Mouse (Mus musculus) megakaryocyte, embryonic 14.5 days (primary cell): ENCODE data around the gene Ccdc113.

ENCODE experiments used
- FLI1 ChIP-seq: IDR thresholded peaks from 2 replicates; pipeline ENCODE4 v1.6.1; 2012; ENCODE audit warnings: low read length, inconsistent platforms, mixed read lengths
- GATA1 ChIP-seq: IDR thresholded peaks from 3 replicates; pipeline ENCODE4 v1.6.1; 2012; ENCODE audit warnings: mixed read lengths, low read length, inconsistent platforms, borderline replicate concordance

DNA sequence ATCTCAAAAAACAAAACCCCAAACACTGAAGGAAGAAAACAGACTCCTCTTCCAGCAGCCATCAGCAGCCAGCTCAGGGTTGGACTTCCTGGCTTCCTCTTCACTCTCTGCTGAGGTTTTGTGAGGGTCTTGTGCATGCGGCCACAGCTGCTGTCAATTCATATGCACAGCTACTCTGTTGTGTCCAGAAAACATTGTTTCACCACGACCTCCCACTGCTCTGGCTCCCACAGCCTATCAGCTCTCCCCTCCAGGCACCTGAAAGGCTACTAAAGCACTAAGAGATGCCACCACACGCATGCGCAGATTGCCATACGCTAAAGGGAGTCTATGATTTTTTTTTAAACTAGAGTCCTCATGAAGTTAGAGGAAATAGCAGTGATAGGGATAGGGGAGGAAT lies 29.1 kb upstream of the Ccdc113 start:
- TF ChIP-seq GATA1 (no peak), FLI1 (no peak)
